Mouse (Mus musculus) E14TG2a.4 (cell line): Measurements from ENCODE around the gene Sec24c.
A peak's percentile ranks its signal among the peaks of the same experiment; 100 is the strongest.

Experiments
- H3K27me3 ChIP-seq: 2 replicates; pipeline ENCODE4 v1.6.1; 2014; ENCODE audit warnings: low read length, control low read depth; ENCODE audit not compliant: insufficient read depth
- H3K36me3 ChIP-seq: 2 replicates; pipeline ENCODE4 v1.6.1; 2014; ENCODE audit warnings: low read length, control low read depth; ENCODE audit not compliant: insufficient read depth
- H3K4me1 ChIP-seq: replicated peaks from 2 replicates; pipeline ENCODE4 v1.6.1; 2014; ENCODE audit warnings: low read depth, low read length, control low read depth
- H3K4me3 ChIP-seq: replicated peaks from 2 replicates; pipeline ENCODE4 v1.5.1; 2014; ENCODE audit warnings: mild to moderate bottlenecking, low read length
- H3K9me3 ChIP-seq: 2 replicates; pipeline ENCODE4 v1.6.1; 2014; ENCODE audit warnings: low read length, control low read depth
- CTCF ChIP-seq: conservative IDR thresholded peaks from 2 replicates; pipeline ENCODE4 v1.5.1; 2014; ENCODE audit warnings: low read length
- NANOG ChIP-seq: IDR thresholded peaks from 2 replicates; pipeline ENCODE4 v1.6.1; 2014; ENCODE audit warnings: borderline replicate concordance, low read length, mixed read lengths
- POU5F1 ChIP-seq: IDR thresholded peaks from 2 replicates; pipeline ENCODE4 v1.6.1; 2014; ENCODE audit warnings: low read length, borderline replicate concordance

The Sec24c gene

GRCm38 (mm10) chr14:20639918-20640619 lies 34.0 kb upstream of the Sec24c start:
- H3K4me1 ChIP-seq: peaks cover 45% of the 10 kb centered on the region
- peaks cover 9% of the 10 kb centered on the region; the same call in 1 of the 2 replicates for H3K36me3 ChIP-seq

GRCm38 (mm10) chr14:20640644-20641437 lies 33.3 kb upstream of the Sec24c start, which contains the start of gene Usp54:
Gene Usp54 (minus strand): TSS chr14:20641063.
- Histone ChIP-seq H3K27me3 (no peaks in the 10 kb centered on the region), H3K36me3 (peaks cover 5% of the 10 kb centered on the region; the same call in 1 of the 2 replicates), H3K9me3 (no peaks in the 10 kb centered on the region), H3K4me1 (peaks cover 38% of the 10 kb centered on the region), H3K4me3 (peak within 1 kb of the TSS; percentile 94)
- TF ChIP-seq CTCF (no peak), POU5F1 (no peak), NANOG (no peak)

More at GRCm38 (mm10) chr14:20639918-20640619, 34.0 kb upstream of the Sec24c start:
- H3K9me3 ChIP-seq: no peaks in the 10 kb centered on the region
- H3K27me3 ChIP-seq: no peaks in the 10 kb centered on the region
- H3K4me3 ChIP-seq: peak overlapping the region; percentile 94
- TF ChIP-seq POU5F1 (no peak), CTCF (no peak), NANOG (no peak)

GRCm38 (mm10) chr14:20641438-20641875 lies 32.7 kb upstream of the Sec24c start:
- Histone ChIP-seq H3K4me1 (peaks cover 37% of the 10 kb centered on the region), H3K9me3 (no peaks in the 10 kb centered on the region), H3K27me3 (no peaks in the 10 kb centered on the region), H3K36me3 (peaks cover 5% of the 10 kb centered on the region; the same call in 1 of the 2 replicates), H3K4me3 (peak overlapping the region; percentile 94)
- TF ChIP-seq CTCF (no peak), NANOG (no peak), POU5F1 (no peak)

- peaks cover 5% of the 10 kb centered on the region; the same call in 1 of the 2 replicates for H3K36me3 ChIP-seq
- TF ChIP-seq POU5F1 (no peak), CTCF (peak; percentile 25)
- H3K27me3 ChIP-seq: no peaks in the 10 kb centered on the region
- no peaks in the 10 kb centered on the region for H3K9me3 ChIP-seq
- H3K4me1 ChIP-seq: peaks cover 15% of the 10 kb centered on the region
- H3K4me3 ChIP-seq: no peak overlapping the region
These were observed 28.6 kb upstream of the Sec24c start for GRCm38 (mm10) chr14:20645547-20645946.

GRCm38 (mm10) chr14:20646381-20646780 lies 27.7 kb upstream of the Sec24c start:
- no peaks in the 10 kb centered on the region for H3K9me3 ChIP-seq
- no peak overlapping the region for H3K4me3 ChIP-seq
- peaks cover 20% of the 10 kb centered on the region for H3K4me1 ChIP-seq
- no peaks in the 10 kb centered on the region for H3K27me3 ChIP-seq
- H3K36me3 ChIP-seq: peaks cover 5% of the 10 kb centered on the region; the same call in 1 of the 2 replicates
- TF ChIP-seq POU5F1 (no peak), CTCF (no peak), NANOG (no peak)

GRCm38 (mm10) chr14:20651000-20651399 lies 23.1 kb upstream of the Sec24c start:
- Histone ChIP-seq H3K4me1 (peaks cover 11% of the 10 kb centered on the region), H3K9me3 (no peaks in the 10 kb centered on the region), H3K36me3 (no peaks in the 10 kb centered on the region), H3K4me3 (no peak overlapping the region), H3K27me3 (peaks cover 3% of the 10 kb centered on the region; the same call in 1 of the 2 replicates)
- TF ChIP-seq POU5F1 (no peak), CTCF (no peak), NANOG (no peak)

- no peak for TF ChIP-seq POU5F1
- TF ChIP-seq NANOG: no peak
- no peak for TF ChIP-seq CTCF
- Histone ChIP-seq H3K36me3 (no peaks in the 10 kb centered on the region), H3K27me3 (peaks cover 3% of the 10 kb centered on the region; the same call in 1 of the 2 replicates), H3K4me1 (peaks cover 11% of the 10 kb centered on the region), H3K4me3 (no peak overlapping the region), H3K9me3 (no peaks in the 10 kb centered on the region)
These were observed 22.3 kb upstream of the Sec24c start for GRCm38 (mm10) chr14:20651722-20652256.
